In the genomic region with DNA sequence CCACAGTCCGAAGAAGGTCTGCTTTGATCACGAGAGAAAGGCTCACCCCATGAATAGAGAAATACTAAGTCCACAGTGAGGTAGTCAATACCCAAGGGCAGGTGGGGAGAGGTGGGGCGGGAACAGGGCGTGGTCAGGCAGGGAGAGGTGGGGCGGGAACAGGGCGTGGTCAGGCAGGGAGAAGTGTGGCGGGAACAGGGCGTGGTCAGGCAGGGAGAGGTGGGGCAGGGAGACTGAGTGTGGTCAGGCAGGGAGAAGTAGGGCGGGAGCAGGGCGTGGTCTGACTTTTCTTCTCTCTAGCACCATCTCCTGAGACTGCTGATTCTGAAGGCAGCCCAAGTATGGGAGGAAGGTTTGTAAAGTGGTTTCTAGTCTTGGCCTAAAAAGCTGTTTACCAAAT, we compare ENCODE assay signal across 10 mouse cellular contexts.
DNase-seq lines count a peak whose midpoint lies in the region; ATAC-seq and TF ChIP-seq lines count a peak whose summit lies in the region.
"Had no signal": no experiment of that assay in that cellular context is flagged by ENCODE, and none has a peak within 500 bp of the region (broad histone marks: within the 10 kb centered on the region; RNA-seq: fewer than 3 reads in every experiment).

No protein-coding gene starts in this region.

- H3K79me2 ChIP-seq in CH12.LX (replicated peaks; ENCODE audit: control insufficient read depth, extremely low read depth, insufficient read depth, poor library complexity, severe bottlenecking), result no peaks in the 10 kb centered on the region

- H3K4me3 ChIP-seq in CH12.LX (replicated peaks in 1 of 3; ENCODE audit: low read depth in 2 of 3, low read length in 2 of 3, poor library complexity in 1 of 3), result no peak overlapping the region
- no peak overlapping the region for H3K4me3 ChIP-seq in intestine, embryonic 15.5 days (replicated peaks)
- no peak overlapping the region for H3K4me3 ChIP-seq in hindbrain, embryonic 11.5 days (ENCODE audit: low read depth, low read length)
- no peak overlapping the region for H3K4me3 ChIP-seq in forebrain, embryonic 15.5 days
- H3K4me3 ChIP-seq: heart, embryonic 10.5 days had no signal

- no peak overlapping the region for H3K27ac ChIP-seq in CH12.LX (ENCODE audit: insufficient read depth, low read depth)
- H3K27ac ChIP-seq in intestine, embryonic 15.5 days, result no peak overlapping the region
- H3K27ac ChIP-seq in hindbrain, embryonic 11.5 days (ENCODE audit: low read depth, low read length), result no peak overlapping the region
- no peak overlapping the region for H3K27ac ChIP-seq in forebrain, embryonic 15.5 days (replicated peaks)
- H3K27ac ChIP-seq: heart, embryonic 10.5 days had no signal

- H3K9me3 ChIP-seq in CH12.LX (replicated peaks; ENCODE audit: low read length), result no peaks in the 10 kb centered on the region
- H3K9me3 ChIP-seq in intestine, embryonic 15.5 days, result no peaks in the 10 kb centered on the region
- H3K9me3 ChIP-seq in hindbrain, embryonic 11.5 days (ENCODE audit: control insufficient read depth, low read length), result no peaks in the 10 kb centered on the region
- no peaks in the 10 kb centered on the region for H3K9me3 ChIP-seq in forebrain, embryonic 15.5 days
- H3K9me3 ChIP-seq: heart, embryonic 10.5 days had no signal

- no peak overlapping the region for H3K9ac ChIP-seq in CH12.LX (ENCODE audit: insufficient read depth, low read depth)
- no peak overlapping the region for H3K9ac ChIP-seq in intestine, embryonic 15.5 days
- H3K9ac ChIP-seq in hindbrain, embryonic 11.5 days (ENCODE audit: low read depth, low read length), result no peak overlapping the region
- no peak overlapping the region for H3K9ac ChIP-seq in forebrain, embryonic 15.5 days (replicated peaks)

- no peak for TF ChIP-seq CTCF in CH12.LX (conservative IDR thresholded peaks at IDR 0.05 in 1 of 2, IDR thresholded peaks at IDR 0.05 in 1 of 2; ENCODE audit: low read depth in 2 of 2, low read length in 2 of 2)

- H3K27me3 ChIP-seq in CH12.LX (replicated peaks), result no peaks in the 10 kb centered on the region
- no peaks in the 10 kb centered on the region for H3K27me3 ChIP-seq in intestine, embryonic 15.5 days (replicated peaks)
- no peaks in the 10 kb centered on the region for H3K27me3 ChIP-seq in hindbrain, embryonic 11.5 days (ENCODE audit: control insufficient read depth, insufficient read depth, low read length)
- no peaks in the 10 kb centered on the region for H3K27me3 ChIP-seq in forebrain, embryonic 15.5 days

- DNase-seq in 3134 (ENCODE audit: extremely low read depth, insufficient read length, low spot score) (peak; percentile 52), CH12.LX (ENCODE audit: extremely low read depth) (peak; percentile 58)
- peak; percentile 45 for DNase-seq in lung, postnatal 10 days
- DNase-seq in hindbrain, embryonic 11.5 days (ENCODE audit: low spot score), result no peak
- no peak for DNase-seq in frontal cortex, postnatal 14 days (ENCODE audit: low spot score in 2 of 2)
- DNase-seq: kidney, adult 2 months; right cerebral cortex, postnatal 14 days had no signal

- 0 out of 4 replicates have a peak, but pooled peaks cover 0 to 9% of the 10 kb centered on the region in 2 experiments for H3K4me1 ChIP-seq in CH12.LX (ENCODE audit: control insufficient read depth in 1 of 2, insufficient read depth in 2 of 2)
- no peaks in the 10 kb centered on the region for H3K4me1 ChIP-seq in intestine, embryonic 15.5 days (replicated peaks)
- no peaks in the 10 kb centered on the region for H3K4me1 ChIP-seq in hindbrain, embryonic 11.5 days (replicated peaks; ENCODE audit: control insufficient read depth, insufficient read depth, low read length)
- H3K4me1 ChIP-seq in forebrain, embryonic 15.5 days, result peaks cover 24% of the 10 kb centered on the region
- H3K4me1 ChIP-seq: heart, embryonic 10.5 days had no signal

- no peak for TF ChIP-seq POLR2A in CH12.LX (IDR thresholded peaks at IDR 0.05; ENCODE audit: low read depth, low read length)

- no peak for TF ChIP-seq EP300 in CH12.LX (IDR thresholded peaks at IDR 0.05; ENCODE audit: low read length)

- 54% methylated on average over 10 of the region's 10 CpGs for WGBS in intestine, embryonic 15.5 days
- WGBS in hindbrain, embryonic 11.5 days, result 45% methylated on average over 10 of the region's 10 CpGs
- 71% methylated on average over 10 of the region's 10 CpGs for WGBS in forebrain, embryonic 15.5 days

- H3K4me2 ChIP-seq in CH12.LX (ENCODE audit: insufficient read depth, low read depth, poor library complexity, severe bottlenecking), result no peak overlapping the region
- no peak overlapping the region for H3K4me2 ChIP-seq in intestine, embryonic 15.5 days (replicated peaks)
- H3K4me2 ChIP-seq in hindbrain, embryonic 11.5 days (replicated peaks; ENCODE audit: low read depth, low read length), result no peak overlapping the region
- H3K4me2 ChIP-seq in forebrain, embryonic 15.5 days (replicated peaks), result no peak overlapping the region

- in situ Hi-C loops in CH12.LX (cut with MboI; ENCODE audit: low pct_ligation_motif_present, low pct_unique_long_range_greater_than_20kb, low sequenced_read_pairs), result no loop called here

- no peaks in the 10 kb centered on the region for H3K36me3 ChIP-seq in CH12.LX (replicated peaks in 1 of 2; ENCODE audit: control insufficient read depth in 1 of 2, insufficient read depth in 1 of 2, low read length in 1 of 2)
- H3K36me3 ChIP-seq in intestine, embryonic 15.5 days, result no peaks in the 10 kb centered on the region
- no peaks in the 10 kb centered on the region for H3K36me3 ChIP-seq in hindbrain, embryonic 11.5 days (ENCODE audit: control insufficient read depth, insufficient read depth, low read length)
- H3K36me3 ChIP-seq in forebrain, embryonic 15.5 days, result no peaks in the 10 kb centered on the region
- H3K36me3 ChIP-seq: heart, embryonic 10.5 days had no signal

- peak; percentile 86 for ATAC-seq in intestine, embryonic 15.5 days
- ATAC-seq in hindbrain, embryonic 11.5 days (ENCODE audit: low FRiP score), result no peak
- ATAC-seq in forebrain, embryonic 15.5 days (replicated peaks), result no peak

- dilution Hi-C loops in CH12.LX (cut with MboI; ENCODE audit: extremely low pct_ligation_motif_present, extremely low pct_unique_long_range_greater_than_20kb, low sequenced_read_pairs), result no loop called here

- no peak for TF ChIP-seq RAD21 in CH12.LX (IDR thresholded peaks at IDR 0.05; ENCODE audit: low read depth, low read length)

TF ChIP-seq in CH12.LX, 34 proteins besides CTCF, POLR2A, EP300 and RAD21:
- TF ChIP-seq ZC3H11A (IDR thresholded peaks at IDR 0.05; ENCODE audit: low read depth, low read length), result no peak
- no peak for TF ChIP-seq ZMIZ1 (IDR thresholded peaks at IDR 0.05; ENCODE audit: low read depth, low read length)
- TF ChIP-seq TCF12 (IDR thresholded peaks at IDR 0.05; ENCODE audit: low read depth, low read length), result no peak
- no peak for TF ChIP-seq ETS1 (conservative IDR thresholded peaks at IDR 0.05; ENCODE audit: low read depth, low read length)
- TF ChIP-seq TBP (conservative IDR thresholded peaks at IDR 0.05; ENCODE audit: low read depth, low read length), result no peak
- no peak for TF ChIP-seq MAX (IDR thresholded peaks at IDR 0.05; ENCODE audit: low read length)
- no peak for TF ChIP-seq NRF1 (IDR thresholded peaks at IDR 0.05; ENCODE audit: low read depth, low read length)
- TF ChIP-seq JUN (IDR thresholded peaks at IDR 0.05; ENCODE audit: insufficient read depth, low read depth, low read length), result no peak
- no peak for TF ChIP-seq CHD2 (IDR thresholded peaks at IDR 0.05; ENCODE audit: low read length)
- TF ChIP-seq KAT2A (IDR thresholded peaks at IDR 0.05; ENCODE audit: insufficient replicate concordance, low read length), result no peak
- TF ChIP-seq RCOR1 (conservative IDR thresholded peaks at IDR 0.05; ENCODE audit: low read depth, low read length), result no peak
- no peak for TF ChIP-seq ELF1 (IDR thresholded peaks at IDR 0.05; ENCODE audit: low read depth, low read length)
- no peak for TF ChIP-seq MXI1 (IDR thresholded peaks at IDR 0.05; ENCODE audit: low read depth, low read length)
- TF ChIP-seq NELFE (IDR thresholded peaks at IDR 0.05; ENCODE audit: low read depth, low read length), result no peak
- TF ChIP-seq MAFK (IDR thresholded peaks at IDR 0.05; ENCODE audit: insufficient replicate concordance, low read length), result no peak
TF ChIP-seq in CH12.LX: peak in this region for 0.

Comparison
In these comparisons a context has a peak if more than half of its experiments do, and no peak if none do; other contexts are left out.
1. DNase-seq: peak in 3134 (single experiment), CH12.LX (single experiment) and lung, postnatal 10 days (single experiment); none in hindbrain, embryonic 11.5 days (single experiment) and frontal cortex, postnatal 14 days (0 of 2).